9 mouse cellular contexts compared by ENCODE assay signal in the genomic region with DNA sequence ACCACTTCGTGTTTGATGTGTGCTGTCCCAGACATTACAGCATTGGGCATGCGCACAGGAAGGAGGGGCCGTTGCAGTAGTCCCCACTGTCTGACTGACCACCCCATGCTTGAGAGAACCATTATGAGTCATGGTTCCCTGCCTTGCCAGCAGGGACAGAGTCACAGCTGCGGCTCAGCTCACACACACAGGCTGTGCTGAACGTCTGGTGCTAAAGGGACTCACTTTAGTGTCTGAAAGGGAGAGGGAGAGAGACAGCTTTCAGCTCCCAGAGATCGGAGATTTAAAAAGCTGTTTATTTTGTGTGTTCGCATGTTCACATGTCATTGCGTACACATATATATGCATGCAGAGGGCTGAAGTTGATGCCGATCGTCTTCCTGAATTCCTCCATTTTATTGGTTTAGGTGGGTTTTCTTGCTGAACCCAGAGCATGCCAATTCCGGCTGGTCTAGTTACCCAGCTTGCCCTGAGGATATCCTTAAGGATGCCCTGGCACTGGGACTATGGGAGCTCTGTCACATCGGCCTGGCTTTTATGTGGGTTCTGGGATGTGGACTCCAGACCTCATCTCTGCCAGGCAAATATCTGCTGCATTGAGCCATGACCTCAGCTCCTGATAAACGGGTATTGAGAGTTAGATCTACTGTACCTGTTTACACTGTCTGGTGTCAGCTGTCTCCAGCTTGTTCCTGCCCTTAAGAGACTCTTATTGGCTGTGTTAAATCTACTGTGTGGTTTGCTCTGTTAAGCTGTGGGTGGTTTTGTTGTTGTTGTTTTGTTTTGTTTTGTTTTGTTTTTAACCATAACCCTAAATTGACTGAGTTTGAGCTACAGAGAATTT. TPM values are rescaled to one million over a fixed set of nuclear protein-coding genes. Genes with fewer than 3 reads are reported as not detected.
DNase-seq lines count a peak whose midpoint lies in the region; ATAC-seq and TF ChIP-seq lines count a peak whose summit lies in the region.
"Had no signal": no experiment of that assay in that cellular context is flagged by ENCODE, and none has a peak within 500 bp of the region (broad histone marks: within the 10 kb centered on the region; RNA-seq: fewer than 3 reads in every experiment).

No protein-coding gene starts in this region.

- no peaks in the 10 kb centered on the region for H3K9me3 ChIP-seq in forebrain, embryonic 15.5 days
- no peaks in the 10 kb centered on the region for H3K9me3 ChIP-seq in intestine, embryonic 15.5 days
- H3K9me3 ChIP-seq in liver, embryonic 14.5 days (ENCODE audit: control insufficient read depth, low read length), result no peaks in the 10 kb centered on the region

- peak; percentile 93 for ATAC-seq in forebrain, embryonic 15.5 days (replicated peaks)
- 0 out of 2 replicates have a peak, but pooled peaks have one; percentile 41 for ATAC-seq in intestine, embryonic 15.5 days
- ATAC-seq in liver, embryonic 14.5 days (ENCODE audit: insufficient read depth), result peak; percentile 40; the same call in 1 of the 2 replicates

- H3K36me3 ChIP-seq in forebrain, embryonic 15.5 days, result no peaks in the 10 kb centered on the region
- H3K36me3 ChIP-seq in intestine, embryonic 15.5 days, result no peaks in the 10 kb centered on the region
- H3K36me3 ChIP-seq in liver, embryonic 14.5 days (replicated peaks; ENCODE audit: control insufficient read depth, insufficient read depth, low read depth), result no peaks in the 10 kb centered on the region

- TF ChIP-seq CTCF in liver, embryonic 14.5 days (IDR thresholded peaks at IDR 0.05; ENCODE audit: low read depth), result no peak

- peak; percentile 68 to 76 for DNase-seq in heart, adult 18-20 months
- no peak for DNase-seq in heart, postnatal 25 days (ENCODE audit: low spot score)
- DNase-seq in adrenal gland, adult 2 months, result peak; percentile 68
- DNase-seq in liver, embryonic 14.5 days (ENCODE audit: low read depth in 3 of 3, low spot score in 3 of 3), result no peak
- peak; percentile 22 for DNase-seq in retina, embryonic 14.5 days (ENCODE audit: low spot score)
- DNase-seq in urinary bladder, postnatal 10 days (ENCODE audit: low spot score), result no peak

- H3K4me1 ChIP-seq in forebrain, embryonic 15.5 days, result peaks cover 18% of the 10 kb centered on the region
- H3K4me1 ChIP-seq in intestine, embryonic 15.5 days (replicated peaks), result peaks cover 18% of the 10 kb centered on the region; the same call in 1 of the 2 replicates
- peaks cover 0 to 21% of the 10 kb centered on the region in 2 experiments; a peak in 3 of 4 replicates for H3K4me1 ChIP-seq in liver, embryonic 14.5 days (replicated peaks; ENCODE audit: control insufficient read depth in 2 of 2, insufficient read depth in 2 of 2, low read length in 1 of 2)

- TF ChIP-seq EP300 in liver, embryonic 14.5 days (IDR thresholded peaks at IDR 0.05; ENCODE audit: low read depth), result no peak

- H3K27ac ChIP-seq in forebrain, embryonic 15.5 days (replicated peaks), result peak overlapping the region; percentile 50; the same call in 1 of the 2 replicates
- no peak overlapping the region for H3K27ac ChIP-seq in intestine, embryonic 15.5 days
- no peak overlapping the region for H3K27ac ChIP-seq in liver, embryonic 14.5 days

- H3K4me2 ChIP-seq in forebrain, embryonic 15.5 days (replicated peaks), result no peak overlapping the region
- H3K4me2 ChIP-seq in intestine, embryonic 15.5 days (replicated peaks), result no peak overlapping the region
- H3K4me2 ChIP-seq in liver, embryonic 14.5 days (ENCODE audit: low read depth), result no peak overlapping the region

- no peak overlapping the region for H3K9ac ChIP-seq in forebrain, embryonic 15.5 days (replicated peaks)
- no peak overlapping the region for H3K9ac ChIP-seq in intestine, embryonic 15.5 days
- H3K9ac ChIP-seq in liver, embryonic 14.5 days (replicated peaks), result no peak overlapping the region

- intact Hi-C loops in heart, postnatal 25 days (cut with DNase I), result no loop called here

- H3K27me3 ChIP-seq in forebrain, embryonic 15.5 days, result no peaks in the 10 kb centered on the region
- no peaks in the 10 kb centered on the region for H3K27me3 ChIP-seq in intestine, embryonic 15.5 days (replicated peaks)
- no peaks in the 10 kb centered on the region for H3K27me3 ChIP-seq in liver, embryonic 14.5 days (ENCODE audit: control insufficient read depth, insufficient read depth, low read length)

- WGBS in forebrain, embryonic 15.5 days, result 55% methylated on average over 13 of the region's 13 CpGs
- 58% methylated on average over 13 of the region's 13 CpGs for WGBS in intestine, embryonic 15.5 days
- 51% methylated on average over 13 of the region's 13 CpGs for WGBS in liver, embryonic 14.5 days (ENCODE audit: insufficient replicate concordance)

- no peak overlapping the region for H3K4me3 ChIP-seq in forebrain, embryonic 15.5 days
- no peak overlapping the region for H3K4me3 ChIP-seq in intestine, embryonic 15.5 days (replicated peaks)
- no peak overlapping the region for H3K4me3 ChIP-seq in liver, embryonic 14.5 days (ENCODE audit: insufficient read depth in 1 of 2, low read depth in 2 of 2, low read length in 2 of 2)

RNA-seq across cellular contexts. Expression of gene Cxcl10, which starts 20.7 kb away (rescaled TPM):
- total RNA-seq in heart, adult 18-20 months (2021), result under 1 TPM in 1 of 2 experiments, not detected in 1; 0.25 TPM
- total RNA-seq in heart, postnatal 25 days (2021), result not detected
- total RNA-seq in adrenal gland, adult 2 months (2021), result under 1 TPM; 0.43 to 0.73 TPM
- 1.7 and 3.6 TPM in 2 replicates for polyA plus RNA-seq in adrenal gland, adult 2 months (2012; rRNA removed)
- 0.20 TPM in 1 of 2 replicates, not detected in the other for polyA plus RNA-seq in forebrain, embryonic 15.5 days (2015; fragmentation: Nextera tagmentation; extraction: Ambion mirVana)
- polyA plus RNA-seq in intestine, embryonic 15.5 days (2015; fragmentation: Nextera tagmentation; extraction: Ambion mirVana), result 1.9 and 2.4 TPM in 2 replicates
- 7.8 and 10.0 TPM in 2 replicates for polyA plus RNA-seq in liver, embryonic 14.5 days (2012; rRNA removed)
- polyA plus RNA-seq in liver, embryonic 14.5 days (2014; fragmentation: Nextera tagmentation; extraction: Ambion mirVana), result 4.8 and 6.0 TPM in 2 replicates

RNA-seq across cellular contexts. Expression of gene Art3, which starts 37.7 kb away (rescaled TPM):
- total RNA-seq in heart, adult 18-20 months (2021), result 100 to 1,000 TPM; 595 to 602 TPM
- total RNA-seq in heart, postnatal 25 days (2021), result 100 to 1,000 TPM; 689 to 788 TPM
- 10 to 100 TPM; 39.2 to 58.2 TPM for total RNA-seq in adrenal gland, adult 2 months (2021)
- polyA plus RNA-seq in adrenal gland, adult 2 months (2012; rRNA removed), result 2.6 and 3.1 TPM in 2 replicates
- polyA plus RNA-seq in forebrain, embryonic 15.5 days (2015; fragmentation: Nextera tagmentation; extraction: Ambion mirVana), result 3.5 and 4.0 TPM in 2 replicates
- 3.7 and 4.0 TPM in 2 replicates for polyA plus RNA-seq in intestine, embryonic 15.5 days (2015; fragmentation: Nextera tagmentation; extraction: Ambion mirVana)
- 0.53 and 1.1 TPM in 2 replicates for polyA plus RNA-seq in liver, embryonic 14.5 days (2012; rRNA removed)
- 1.7 and 2.1 TPM in 2 replicates for polyA plus RNA-seq in liver, embryonic 14.5 days (2014; fragmentation: Nextera tagmentation; extraction: Ambion mirVana)

RNA-seq across cellular contexts. Expression of gene Cxcl9, which starts 41.5 kb away (rescaled TPM):
- total RNA-seq in heart, adult 18-20 months (2021), result 10 to 100 TPM in 1 of 2 experiments, 1 to 10 TPM in 1; 2.1 to 10.8 TPM
- total RNA-seq in heart, postnatal 25 days (2021), result 1 to 10 TPM; 1.7 to 2.6 TPM
- total RNA-seq in adrenal gland, adult 2 months (2021), result 1 to 10 TPM; 2.5 to 2.6 TPM
- polyA plus RNA-seq in adrenal gland, adult 2 months (2012; rRNA removed), result 3.7 and 7.2 TPM in 2 replicates
- polyA plus RNA-seq in forebrain, embryonic 15.5 days (2015; fragmentation: Nextera tagmentation; extraction: Ambion mirVana), result not detected in 2 replicates
- polyA plus RNA-seq in intestine, embryonic 15.5 days (2015; fragmentation: Nextera tagmentation; extraction: Ambion mirVana), result 0.20 TPM in 1 of 2 replicates, not detected in the other
- 0.06 TPM in 1 of 2 replicates, not detected in the other for polyA plus RNA-seq in liver, embryonic 14.5 days (2012; rRNA removed)
- 0.20 TPM in 1 of 2 replicates, not detected in the other for polyA plus RNA-seq in liver, embryonic 14.5 days (2014; fragmentation: Nextera tagmentation; extraction: Ambion mirVana)
- total RNA-seq: ES-E14 had no signal

RNA-seq across cellular contexts. Expression of gene Sdad1, which starts 59.1 kb away (rescaled TPM):
- total RNA-seq in heart, adult 18-20 months (2021), result 10 to 100 TPM; 11.4 to 13.8 TPM
- 10 to 100 TPM; 11.2 to 12.3 TPM for total RNA-seq in heart, postnatal 25 days (2021)
- 10 to 100 TPM; 25.0 to 39.1 TPM for total RNA-seq in adrenal gland, adult 2 months (2021)
- 11.2 and 13.2 TPM in 2 replicates for polyA plus RNA-seq in adrenal gland, adult 2 months (2012; rRNA removed)
- polyA plus RNA-seq in forebrain, embryonic 15.5 days (2015; fragmentation: Nextera tagmentation; extraction: Ambion mirVana), result 31.1 and 32.3 TPM in 2 replicates
- polyA plus RNA-seq in intestine, embryonic 15.5 days (2015; fragmentation: Nextera tagmentation; extraction: Ambion mirVana), result 37.3 and 40.1 TPM in 2 replicates
- 8.1 and 9.5 TPM in 2 replicates for polyA plus RNA-seq in liver, embryonic 14.5 days (2012; rRNA removed)
- 17.4 and 18.8 TPM in 2 replicates for polyA plus RNA-seq in liver, embryonic 14.5 days (2014; fragmentation: Nextera tagmentation; extraction: Ambion mirVana)

Comparison
In these comparisons a context has a peak if more than half of its experiments do, and no peak if none do; other contexts are left out.
1. DNase-seq: peak in heart, adult 18-20 months (2 of 2), adrenal gland, adult 2 months (single experiment) and retina, embryonic 14.5 days (single experiment); none in heart, postnatal 25 days (single experiment), liver, embryonic 14.5 days (0 of 3) and urinary bladder, postnatal 10 days (single experiment).
2. ATAC-seq: peak in every context shown above with its lines; median percentile 93 in forebrain, embryonic 15.5 days; 41 in intestine, embryonic 15.5 days; 40 in liver, embryonic 14.5 days.